Mouse (Mus musculus): ENCODE measurements at regions not wholly inside any gene's neighbourhood (a gene's known extent, or its start where the extent isn't known, plus 50 kb on each side); places are given as distances from the start of the nearest gene placed in this dataset.

DNA sequence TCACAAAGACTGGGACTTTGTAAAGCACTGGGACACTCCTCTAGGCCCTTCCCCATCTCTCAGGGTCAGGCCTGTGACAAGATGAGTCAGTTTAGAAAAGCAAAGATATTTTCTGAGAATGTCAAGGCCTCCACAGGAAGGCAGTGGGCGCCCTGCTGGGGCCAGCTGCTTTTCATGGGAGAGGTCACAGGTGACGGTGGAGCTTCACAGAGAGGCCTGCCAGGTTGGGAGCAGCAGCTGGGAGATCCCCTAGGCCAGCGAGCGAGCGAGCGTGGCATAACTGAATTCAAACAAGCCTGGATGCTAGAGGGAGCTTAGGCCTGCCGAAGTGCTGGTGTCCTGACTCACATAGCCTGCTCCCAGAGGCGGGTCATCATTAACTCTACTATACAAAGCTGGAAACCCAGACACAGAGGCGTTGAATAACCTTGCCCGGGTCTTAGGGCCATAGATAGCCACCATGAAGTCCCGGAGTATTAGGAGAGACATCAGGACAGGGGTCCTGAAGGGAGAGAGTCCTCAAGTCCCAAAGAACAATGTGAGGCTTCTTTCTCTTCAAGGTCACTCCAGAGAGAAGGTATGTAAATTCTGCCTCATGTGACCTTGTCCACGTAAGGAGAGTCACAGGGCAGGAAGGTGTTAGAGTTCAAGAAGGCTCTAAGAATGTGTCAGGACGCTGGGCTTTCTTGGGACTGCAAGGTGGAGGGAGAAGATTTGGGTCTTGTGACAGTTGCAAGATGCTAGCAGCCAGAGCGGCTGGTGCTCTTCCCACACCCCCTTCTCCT lies 174.3 kb upstream of the Sulf2 start:
- in situ Hi-C loops (cut with MboI, MseI): no loop called here

DNA sequence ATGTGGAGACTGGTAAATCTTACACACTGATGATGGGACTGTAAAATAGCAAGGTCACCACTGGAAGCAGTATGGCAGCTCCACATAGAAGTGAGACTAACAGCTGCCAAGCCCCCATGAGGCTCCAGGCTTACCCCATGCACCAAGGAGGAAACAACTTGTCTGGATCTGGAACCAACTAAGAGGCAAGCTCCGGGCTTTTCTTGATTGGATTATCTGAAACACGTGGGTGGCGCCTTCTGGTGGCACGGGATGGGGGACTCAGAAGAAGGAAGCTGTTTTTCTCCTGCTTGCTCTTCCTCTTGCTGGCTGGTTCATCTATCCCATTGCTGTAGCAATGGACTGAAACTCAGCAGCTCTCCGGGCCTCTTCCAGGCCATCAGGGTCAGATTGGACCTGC lies 171.5 kb upstream of the Sulf2 start:
- in situ Hi-C loops (cut with MboI, MseI): no loop called here

DNA sequence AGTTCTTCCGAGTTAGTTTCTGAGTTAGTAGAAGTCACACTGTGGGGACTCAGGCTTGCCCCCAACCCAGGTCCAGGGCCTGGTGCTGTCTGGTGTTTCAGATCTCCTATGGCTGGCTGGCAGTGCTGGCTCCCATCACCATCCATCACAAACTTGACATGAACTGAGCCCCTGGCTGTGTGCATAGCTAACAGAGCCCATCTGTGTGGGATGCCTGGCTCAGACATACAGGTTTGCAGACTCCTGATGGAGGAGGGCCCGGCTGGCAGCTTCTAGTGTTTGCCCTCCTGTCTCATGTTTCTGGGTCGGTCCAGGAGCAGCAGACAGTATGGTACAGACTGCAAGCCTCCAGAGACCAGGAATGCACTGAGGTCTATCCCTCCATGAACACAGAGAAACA lies 169.5 kb upstream of the Sulf2 start:
- in situ Hi-C loops (cut with MboI, MseI): no loop called here

DNA sequence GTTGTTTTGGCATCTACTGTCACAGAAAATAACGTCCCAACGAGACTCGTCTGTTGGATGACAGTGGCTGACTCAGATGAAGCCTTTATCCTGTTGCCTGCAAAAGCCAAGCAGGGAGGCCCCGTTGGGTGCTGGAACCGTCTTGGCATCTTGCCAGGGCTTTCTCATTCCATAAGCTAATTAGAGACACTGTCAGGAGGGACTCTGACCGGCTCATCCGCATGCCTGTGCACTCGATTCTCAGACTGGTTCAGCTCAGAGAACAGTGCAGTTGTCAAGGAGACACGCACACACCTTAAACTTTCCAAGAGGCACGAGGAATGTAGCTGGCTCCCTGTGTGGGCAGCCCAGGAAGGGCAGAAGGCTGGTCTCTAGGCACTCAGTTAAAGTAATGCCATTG lies 169.0 kb upstream of the Sulf2 start:
- in situ Hi-C loops (cut with MboI, MseI): no loop called here

DNA sequence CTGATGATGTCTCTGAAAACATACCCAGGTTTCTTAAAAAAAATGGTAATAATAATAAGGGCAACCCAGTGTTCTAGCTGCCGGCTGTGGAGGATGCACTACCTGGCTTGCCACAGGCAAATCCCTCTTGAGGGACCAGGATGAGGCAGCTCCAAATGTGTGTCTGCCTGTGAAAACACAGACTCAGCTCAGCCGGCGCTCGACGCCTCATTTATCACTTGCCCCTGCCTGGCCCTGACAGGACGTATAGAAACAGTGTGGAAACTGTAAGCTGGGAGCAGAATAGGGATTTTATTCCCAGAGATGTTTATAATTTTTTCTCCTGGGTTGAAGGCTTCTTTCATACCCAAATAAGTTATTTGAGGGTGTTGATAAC lies 167.2 kb upstream of the Sulf2 start:
- in situ Hi-C loops (cut with MboI, MseI): no loop called here

DNA sequence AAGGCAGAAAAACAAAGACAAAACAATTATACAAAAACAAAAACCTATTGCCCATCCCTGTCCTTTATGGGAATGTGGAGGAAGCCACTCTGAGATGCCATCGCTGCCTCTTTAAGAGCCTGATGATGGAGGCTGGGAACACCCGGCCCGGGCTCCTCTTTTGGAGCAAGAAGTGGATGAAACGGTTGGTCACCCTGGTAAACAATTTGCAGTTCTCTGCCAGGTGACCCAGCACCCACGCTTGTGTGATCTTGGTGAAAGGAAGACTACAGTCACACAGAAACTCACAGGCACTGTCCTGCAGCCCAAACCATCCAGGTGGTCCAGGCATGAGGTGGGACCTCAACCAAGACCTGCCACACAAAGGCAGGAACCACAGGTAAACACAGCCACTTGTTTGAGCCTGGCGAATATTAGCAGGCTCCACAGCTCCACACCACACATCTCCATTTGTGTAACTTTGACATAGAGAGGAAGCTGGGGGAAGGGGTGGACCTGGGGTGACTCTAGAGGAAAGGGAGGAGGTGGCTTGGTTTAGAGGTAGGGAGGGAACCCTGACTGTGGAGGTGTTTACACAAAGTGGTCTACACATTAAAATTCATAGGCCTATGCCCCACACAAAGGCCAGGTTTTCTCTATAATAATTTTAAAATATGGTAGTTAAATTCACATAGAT lies 166.7 kb upstream of the Sulf2 start:
- in situ Hi-C loops (cut with MboI, MseI): no loop called here

DNA sequence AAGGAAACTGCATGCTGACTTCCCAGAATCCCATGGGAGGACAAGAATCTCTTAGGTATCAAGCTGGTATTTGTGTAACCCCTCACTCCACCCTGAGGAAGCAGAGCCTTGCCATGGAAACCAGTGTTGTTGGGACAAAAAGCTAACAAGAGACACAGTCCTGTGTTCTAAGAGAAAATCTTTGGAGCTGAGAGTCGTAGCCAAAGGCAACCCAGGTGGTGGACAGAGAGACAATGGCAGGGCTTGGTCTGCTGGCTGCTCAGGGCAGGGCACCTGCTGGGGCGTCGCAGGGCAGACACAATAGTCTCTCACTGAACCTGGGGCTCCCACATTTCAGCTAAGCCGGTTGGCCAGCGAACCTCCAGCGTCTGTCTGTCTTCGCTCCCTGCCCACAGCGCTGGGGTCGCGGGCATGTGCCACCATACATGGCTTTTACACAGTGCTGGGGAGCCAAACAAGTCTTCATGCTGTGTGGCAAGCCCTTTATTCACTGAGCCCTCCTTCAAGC lies 161.0 kb upstream of the Sulf2 start:
- in situ Hi-C loops (cut with MboI, MseI): no loop called here

DNA sequence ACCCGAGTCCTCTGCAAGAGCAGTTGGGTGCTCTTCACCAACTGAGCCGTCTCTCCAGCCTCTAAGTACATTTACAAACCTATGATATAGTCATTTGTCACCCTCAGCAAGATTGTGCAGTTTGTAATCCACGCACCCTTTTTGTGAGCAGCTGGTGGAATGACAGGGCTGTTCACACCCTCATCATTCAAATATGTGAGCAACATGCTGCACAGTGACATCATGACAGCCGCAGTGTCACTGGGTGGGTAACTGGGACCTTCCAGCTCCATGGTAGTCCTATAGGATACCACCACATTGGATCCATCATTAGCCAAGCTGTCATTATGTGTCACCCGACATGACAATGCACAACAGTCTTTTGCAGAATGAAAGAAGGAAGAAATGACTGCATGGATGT lies 155.0 kb upstream of the Sulf2 start:
- in situ Hi-C loops (cut with MboI, MseI): no loop called here

DNA sequence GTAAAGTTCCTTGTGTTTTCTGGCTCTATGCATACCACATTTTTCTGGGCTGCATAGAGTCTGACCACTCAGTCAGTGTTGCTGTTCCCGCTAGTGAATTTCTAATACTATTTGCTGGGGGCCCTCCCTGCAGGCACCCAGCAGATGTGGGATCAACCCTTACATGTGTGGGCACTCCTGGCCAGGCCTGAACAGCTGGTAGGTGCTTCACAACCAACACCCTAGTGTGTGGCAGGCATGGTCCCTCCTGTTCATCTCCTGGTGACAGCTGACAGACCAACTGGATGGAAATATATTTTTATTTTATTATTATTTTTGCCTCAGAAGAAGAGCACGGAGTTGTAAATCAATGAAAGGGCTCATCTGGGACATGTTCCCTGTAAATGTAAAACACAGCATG lies 154.4 kb upstream of the Sulf2 start:
- in situ Hi-C loops (cut with MboI, MseI): no loop called here

DNA sequence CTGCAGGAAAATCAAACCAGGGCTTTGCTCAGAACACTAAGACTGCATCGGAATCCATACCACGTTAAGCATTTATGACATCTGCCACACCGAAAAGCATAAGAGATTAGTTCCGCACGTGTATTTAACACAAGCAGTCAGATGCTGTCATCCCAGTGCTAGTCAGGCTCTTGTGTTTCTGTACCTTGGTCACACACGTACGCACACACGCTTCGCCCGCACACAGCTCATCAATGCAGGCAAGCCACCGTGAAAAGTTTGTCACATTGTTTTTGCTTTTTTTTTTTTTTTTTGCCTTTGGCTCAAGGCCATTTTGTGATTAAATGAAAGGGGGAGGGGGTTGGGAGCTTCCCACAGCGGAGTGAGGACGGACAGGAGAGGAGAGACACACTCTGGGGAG lies 152.1 kb upstream of the Sulf2 start:
- in situ Hi-C loops (cut with MboI, MseI): no loop called here

DNA sequence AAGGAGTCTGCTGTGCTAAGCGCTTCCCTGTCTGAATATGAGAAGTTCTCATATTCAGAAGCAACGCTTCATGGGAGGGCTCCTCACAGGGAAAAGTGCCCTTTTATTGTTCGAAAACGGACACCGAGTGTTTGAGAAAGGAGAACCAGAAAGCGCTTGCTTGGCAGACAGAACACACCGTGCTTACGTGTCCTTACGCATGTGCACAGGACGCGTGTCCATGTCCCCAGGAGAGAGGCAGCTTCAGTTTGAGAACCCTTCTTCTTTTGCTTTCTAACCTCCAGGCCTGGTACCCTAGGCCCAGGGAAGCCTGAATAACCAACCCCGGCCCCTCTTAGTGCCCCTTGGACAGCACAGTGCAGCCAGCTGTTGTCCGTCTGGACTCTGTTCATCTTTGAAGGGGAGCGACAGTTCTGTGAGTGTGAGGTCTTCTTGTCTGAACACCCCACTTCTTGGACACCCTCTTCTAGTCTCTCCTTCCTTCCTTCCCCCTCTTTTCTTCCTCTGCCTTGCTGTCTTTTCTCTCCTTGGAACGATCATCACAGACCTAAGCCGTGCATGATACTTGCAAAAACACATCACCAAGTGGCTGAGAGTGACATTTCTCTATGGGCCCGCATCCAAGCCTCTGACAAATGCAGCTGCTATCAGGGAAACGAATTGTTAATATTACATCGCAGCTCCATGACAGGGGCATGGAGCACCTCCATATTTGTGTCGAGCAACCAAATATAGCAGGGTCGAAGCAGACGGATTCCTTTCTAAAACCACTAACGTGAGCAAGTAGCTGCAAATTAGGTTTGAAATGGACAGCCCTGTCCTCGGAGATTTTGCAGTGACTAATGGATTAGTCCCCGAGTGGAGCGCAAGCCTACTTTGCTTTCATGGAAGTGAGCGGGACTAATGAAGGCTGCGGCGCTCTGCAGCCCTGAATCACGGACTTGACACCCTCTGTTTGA lies 149.9 kb upstream of the Sulf2 start:
- in situ Hi-C loops (cut with MboI, MseI): no loop called here

DNA sequence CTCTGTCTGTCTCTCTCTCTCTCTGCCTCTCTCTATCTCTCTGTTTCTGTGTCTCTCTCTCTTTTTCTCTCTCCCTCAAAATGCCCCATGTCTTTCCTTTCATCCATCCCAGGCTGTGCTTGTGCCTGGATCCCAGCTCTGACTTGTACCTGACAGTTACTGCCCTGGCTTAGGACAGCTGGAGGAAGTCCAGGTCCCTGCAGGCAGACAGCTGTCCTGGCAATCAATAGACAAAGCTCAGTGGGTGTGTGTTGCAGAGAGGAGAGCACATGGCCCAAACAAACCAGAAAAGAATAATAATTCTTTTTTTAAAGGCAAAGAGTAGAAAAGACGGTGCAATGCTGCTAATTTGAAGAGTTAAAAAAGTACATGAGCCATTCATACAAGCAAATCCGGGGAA lies 148.4 kb upstream of the Sulf2 start:
- in situ Hi-C loops (cut with MboI, MseI): no loop called here

DNA sequence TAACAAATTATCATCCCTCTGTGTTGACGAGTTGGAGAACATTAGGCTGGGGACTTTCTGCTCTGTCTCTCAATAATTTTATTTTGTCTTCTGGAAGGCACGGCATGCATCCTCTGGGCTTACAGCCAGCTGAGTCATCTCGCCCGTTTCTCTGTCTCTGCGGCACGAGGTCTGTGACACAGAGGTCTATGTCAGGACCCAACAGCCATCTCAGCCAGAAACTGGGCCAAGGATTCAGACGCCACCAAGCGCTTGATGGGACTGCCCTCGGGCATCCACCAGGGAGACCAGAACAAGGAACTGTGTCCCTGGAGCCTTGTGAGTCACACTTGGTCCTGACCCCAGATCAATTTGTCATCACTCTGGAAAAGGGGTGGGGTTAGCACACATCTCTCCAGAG lies 145.7 kb upstream of the Sulf2 start:
- in situ Hi-C loops (cut with MboI, MseI): no loop called here

DNA sequence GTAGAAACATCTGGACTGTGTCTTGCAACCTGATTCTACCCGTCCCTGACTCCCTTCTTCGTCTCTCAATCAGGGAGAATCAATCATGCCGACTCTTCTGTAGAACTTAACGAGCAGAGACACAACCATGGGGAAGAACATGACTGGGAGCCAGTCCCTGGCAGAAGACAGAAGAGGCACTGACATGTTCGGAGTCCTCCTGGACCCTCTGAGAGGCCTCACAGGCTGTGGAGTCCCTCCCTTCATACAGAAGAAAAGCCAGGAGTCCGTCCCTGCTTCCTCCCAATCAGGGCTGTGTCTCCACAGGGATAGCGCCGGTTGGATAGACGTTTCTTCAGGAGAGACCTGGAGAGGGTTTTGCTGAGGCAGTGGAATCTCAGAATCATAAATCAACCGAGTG lies 139.2 kb upstream of the Sulf2 start:
- in situ Hi-C loops (cut with MboI, MseI): no loop called here

DNA sequence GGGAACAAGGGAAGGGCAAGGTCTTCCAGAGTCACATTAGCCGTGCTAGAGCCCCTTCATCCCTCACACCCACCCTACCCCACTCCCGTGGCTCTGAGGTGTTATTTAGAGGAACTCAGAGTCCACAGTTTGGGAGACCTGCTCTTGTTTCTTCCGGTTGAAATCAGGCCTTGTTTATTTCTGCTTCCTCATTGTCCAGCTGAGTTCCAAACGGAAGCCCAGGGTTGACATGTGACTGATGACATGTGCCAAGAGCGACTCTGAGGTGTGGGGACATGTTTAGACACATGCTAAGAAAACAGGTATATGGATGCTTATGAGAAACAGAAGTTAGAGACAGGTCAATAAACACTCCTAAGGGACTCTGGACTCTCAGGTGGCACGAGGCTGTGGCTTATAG lies 137.5 kb upstream of the Sulf2 start:
- in situ Hi-C loops (cut with MboI, MseI): no loop called here

DNA sequence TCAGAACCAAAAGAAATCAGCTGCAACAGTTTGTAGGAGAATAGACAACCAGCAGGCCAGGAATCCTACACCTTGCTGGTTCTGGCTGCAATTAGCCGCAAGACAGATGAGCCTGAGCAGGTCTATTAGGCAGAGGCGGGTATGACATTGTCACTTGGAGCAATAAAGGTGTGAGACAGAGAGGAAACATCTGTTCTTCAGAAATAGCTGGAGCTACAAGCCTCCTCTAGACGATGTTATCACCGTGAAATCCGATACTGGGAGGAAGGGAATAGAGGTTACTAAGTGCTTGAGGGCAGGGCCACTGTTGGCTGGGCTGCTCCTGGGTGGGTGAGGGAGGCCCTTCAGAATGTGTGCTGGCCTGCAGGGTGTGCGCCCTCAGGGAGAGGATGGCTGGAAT lies 135.8 kb upstream of the Sulf2 start:
- in situ Hi-C loops (cut with MboI, MseI): no loop called here

DNA sequence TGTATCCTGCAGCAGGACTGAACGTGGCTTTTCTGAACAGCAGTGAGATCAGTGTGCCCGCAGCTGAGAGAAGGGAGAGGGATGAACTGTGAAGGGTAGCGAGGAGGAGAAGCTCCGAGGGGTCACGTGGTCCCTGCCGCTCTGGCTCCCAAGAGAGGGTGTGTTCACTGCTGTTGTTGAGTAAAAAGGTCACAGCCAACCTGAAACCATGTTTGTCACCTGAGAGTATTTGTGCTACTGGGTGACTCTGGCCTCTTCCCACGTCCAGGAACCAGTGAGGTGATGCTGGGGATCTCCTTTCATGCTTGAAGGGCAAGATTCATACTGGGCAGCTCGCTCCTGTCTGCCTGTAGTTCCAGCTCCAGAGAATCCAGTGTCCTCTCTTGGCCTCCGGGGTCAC lies 135.4 kb upstream of the Sulf2 start:
- in situ Hi-C loops (cut with MboI, MseI): no loop called here

DNA sequence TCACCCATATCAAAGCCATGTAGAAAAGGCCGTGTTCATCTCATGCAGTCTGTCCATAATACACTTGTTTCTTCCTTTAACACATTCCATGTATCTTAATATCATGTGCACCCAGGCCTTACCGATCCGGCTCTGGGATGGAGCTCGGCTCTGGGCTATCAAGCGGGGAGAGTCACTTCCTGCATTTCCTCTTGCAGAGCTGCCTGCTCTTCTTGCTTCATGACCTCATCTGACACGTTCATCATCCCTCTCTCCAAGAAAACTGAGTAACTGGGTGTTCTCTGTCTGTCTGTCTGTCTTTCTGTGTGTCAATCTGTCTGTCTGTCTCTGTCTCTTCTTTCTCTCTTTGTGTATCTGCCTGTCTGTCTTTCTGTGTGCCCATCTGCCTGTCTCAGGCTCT lies 133.7 kb upstream of the Sulf2 start:
- in situ Hi-C loops (cut with MboI, MseI): no loop called here

DNA sequence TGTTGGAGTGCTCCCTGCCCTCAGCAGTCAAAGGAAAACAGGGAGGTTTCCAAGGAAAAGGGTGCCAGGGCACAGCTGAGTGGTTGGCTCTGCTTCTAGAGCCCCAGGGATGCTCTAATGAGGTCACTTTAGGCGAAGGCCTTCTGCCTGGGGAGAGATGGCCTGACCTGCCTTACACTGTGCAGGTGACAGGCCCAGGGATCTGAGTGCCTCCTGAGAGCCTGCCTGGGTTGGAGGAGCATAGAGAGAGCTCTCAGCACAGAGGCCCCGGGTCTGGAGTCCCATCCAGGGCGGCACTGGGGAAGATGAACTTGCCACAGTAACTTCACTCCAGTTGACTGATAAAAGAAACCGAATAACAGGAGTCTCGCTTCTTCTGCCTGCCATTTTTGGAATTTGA lies 125.7 kb upstream of the Sulf2 start:
- in situ Hi-C loops (cut with MboI, MseI): loop anchor here (5.0 kb wide), 1 partner anchor 171 kb away; no protein-coding TSS in a partner anchor

DNA sequence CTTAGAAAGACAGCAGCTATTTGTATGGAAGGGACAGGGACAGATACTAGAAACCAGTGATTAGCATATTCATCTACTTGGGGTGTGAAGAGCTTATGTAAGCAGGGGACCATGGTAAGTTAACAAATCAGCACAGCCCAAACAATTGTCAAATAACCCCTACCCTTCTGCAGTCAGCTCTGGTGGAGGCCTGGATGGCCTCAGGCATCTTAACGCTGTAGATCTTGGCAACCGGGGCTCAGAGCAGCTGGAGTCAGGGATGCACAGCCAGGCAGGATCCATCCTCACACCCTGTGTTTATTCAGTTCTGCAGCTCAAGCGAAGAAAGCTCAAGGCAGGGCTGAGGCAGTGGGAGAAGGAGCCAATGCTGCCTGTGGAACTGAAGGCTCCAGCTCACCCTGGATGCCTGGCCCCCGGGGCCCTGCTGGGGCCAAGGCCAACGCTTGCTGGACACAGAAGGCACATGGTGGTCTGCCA lies 125.2 kb upstream of the Sulf2 start:
- in situ Hi-C loops (cut with MboI, MseI): loop anchor here (5.0 kb wide), 1 partner anchor 172 kb away; no protein-coding TSS in a partner anchor

DNA sequence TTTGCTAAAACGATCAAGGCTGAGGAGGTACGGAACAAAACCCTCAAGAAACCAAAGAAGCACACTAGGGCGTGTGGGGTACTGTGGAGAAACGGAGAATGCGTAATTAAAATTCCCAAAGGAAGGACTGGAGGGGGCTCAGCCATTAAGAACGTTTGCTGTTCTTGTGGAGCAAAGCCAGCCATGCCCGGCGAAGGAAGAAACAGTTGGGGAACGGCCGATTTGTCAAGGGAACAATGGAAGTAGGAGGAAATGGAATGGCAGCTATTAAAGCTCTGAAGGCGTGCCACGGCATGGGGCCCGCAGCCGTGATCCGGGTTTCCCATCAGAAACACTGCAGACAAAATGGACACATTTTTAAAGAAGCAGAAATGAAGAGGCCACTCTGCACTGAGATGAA lies 124.2 kb upstream of the Sulf2 start:
- in situ Hi-C loops (cut with MboI, MseI): loop anchor here (5.0 to 10.0 kb wide), 2 partner anchors 173 to 455 kb away; no protein-coding TSS in a partner anchor

DNA sequence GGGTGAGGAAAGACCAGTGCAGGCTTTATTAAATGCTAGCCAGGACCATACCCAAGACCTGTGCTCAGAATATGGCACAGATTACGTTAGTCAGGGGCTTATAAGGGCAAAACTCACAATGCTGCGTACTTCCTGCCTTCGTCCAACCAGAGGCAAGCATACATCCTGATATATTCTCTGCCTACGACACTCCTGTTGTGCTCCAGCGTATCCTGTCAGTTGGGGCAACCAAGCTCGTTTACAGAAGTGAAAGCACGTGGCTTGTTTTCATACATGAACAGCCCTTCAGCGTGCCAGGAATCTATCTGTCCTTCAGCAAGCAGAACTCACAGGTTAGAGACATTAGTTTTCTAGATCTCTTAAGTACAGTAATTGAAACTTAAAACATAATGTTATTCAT lies 119.9 kb upstream of the Sulf2 start:
- in situ Hi-C loops (cut with MboI, MseI): loop anchor here (10.0 kb wide), 1 partner anchor 451 kb away; no protein-coding TSS in a partner anchor

Measured in T-helper 1 cell (primary cell).